Mouse (Mus musculus) cerebellum, adult 11 months (tissue): ENCODE results near the gene Serpinb2.

Experiments used
- DNase-seq: peaks from one replicate; pipeline ENCODE4 v3.0.0; 2022

Serpinb2 gene

GRCm38 (mm10) chr1:107511252-107511651 lies at the start of gene Serpinb2:
Gene Serpinb2 (plus strand): TSS chr1:107511423.
- no peak for DNase-seq

- DNase-seq, result no peak
These were observed 31.3 kb upstream of the Serpinb2 start for GRCm38 (mm10) chr1:107479909-107480308.

GRCm38 (mm10) chr1:107481452-107481851 lies 29.8 kb upstream of the Serpinb2 start:
- peak; percentile 48 for DNase-seq

GRCm38 (mm10) chr1:107489577-107489976 lies 21.6 kb upstream of the Serpinb2 start:
- no peak for DNase-seq

- no peak for DNase-seq
These were observed 14.4 kb upstream of the Serpinb2 start for GRCm38 (mm10) chr1:107496789-107497188.

- no peak for DNase-seq
These were observed 9.2 kb upstream of the Serpinb2 start for GRCm38 (mm10) chr1:107502025-107502424.

- DNase-seq, result no peak
These were observed 7.9 kb upstream of the Serpinb2 start for GRCm38 (mm10) chr1:107503294-107503693.

- no peak for DNase-seq
These were observed 5.2 kb upstream of the Serpinb2 start for GRCm38 (mm10) chr1:107505898-107506562.

GRCm38 (mm10) chr1:107512194-107513138 lies 1.2 kb downstream of the Serpinb2 start:
- peak; percentile 8 for DNase-seq

- no peak for DNase-seq
These were observed 2.3 kb downstream of the Serpinb2 start for GRCm38 (mm10) chr1:107513530-107513929.

- no peak for DNase-seq
These were observed 4.7 kb downstream of the Serpinb2 start for GRCm38 (mm10) chr1:107515839-107516498.

GRCm38 (mm10) chr1:107525592-107525991 lies 14.4 kb downstream of the Serpinb2 start:
- no peak for DNase-seq

- no peak for DNase-seq
These were observed 17.3 kb downstream of the Serpinb2 start for GRCm38 (mm10) chr1:107528325-107529078.

GRCm38 (mm10) chr1:107529365-107530052 lies 18.3 kb downstream of the Serpinb2 start:
- no peak for DNase-seq

- DNase-seq, result no peak
These were observed 22.5 kb downstream of the Serpinb2 start for GRCm38 (mm10) chr1:107533736-107534135.

GRCm38 (mm10) chr1:107537435-107537834 lies 26.2 kb downstream of the Serpinb2 start:
- no peak for DNase-seq

- no peak for DNase-seq
These were observed 48.3 kb downstream of the Serpinb2 start for GRCm38 (mm10) chr1:107559494-107559893.

GRCm38 (mm10) chr1:107562110-107562509 lies 50.9 kb downstream of the Serpinb2 start:
- no peak for DNase-seq

- no peak for DNase-seq
These were observed 54.4 kb downstream of the Serpinb2 start for GRCm38 (mm10) chr1:107565644-107566043.

GRCm38 (mm10) chr1:107576094-107576493 lies 64.9 kb downstream of the Serpinb2 start:
- DNase-seq, result no peak

GRCm38 (mm10) chr1:107577514-107577913 lies 66.3 kb downstream of the Serpinb2 start:
- DNase-seq, result no peak

- no peak for DNase-seq
These were observed 70.0 kb downstream of the Serpinb2 start for GRCm38 (mm10) chr1:107581220-107581619.
